Mouse (Mus musculus) lung, embryonic 16.5 days (tissue): ENCODE data around the gene Zfp367. TPM values are rescaled to one million over a fixed set of nuclear protein-coding genes. Genes with fewer than 3 reads are reported as not detected.
A peak's percentile ranks its signal among the peaks of the same experiment; 100 is the strongest.

ENCODE experiments used
- ATAC-seq: fragments of 200-750 bp; cut with Nextera tagmentation; 2 replicates; pipeline ENCODE4 v1.8.0; 2017; ENCODE audit warnings: low read depth, mild to moderate bottlenecking, moderate library complexity
- H3K27ac ChIP-seq: fragments of 300-500 bp; sonication (generic); 2 replicates; pipeline ENCODE4 v1.5.1; 2014; ENCODE audit warnings: mild to moderate bottlenecking, control low read depth, low read length
- H3K27me3 ChIP-seq: fragments of 300-500 bp; sonication (generic); 2 replicates; pipeline ENCODE4 v1.6.1; 2014; ENCODE audit warnings: low read depth, low read length, mixed read lengths; ENCODE audit not compliant: control insufficient read depth, insufficient read depth
- H3K36me3 ChIP-seq: fragments of 300-500 bp; sonication (generic); 2 replicates; pipeline ENCODE4 v1.6.1; 2014; ENCODE audit warnings: low read length; ENCODE audit not compliant: control insufficient read depth, insufficient read depth
- H3K4me1 ChIP-seq: fragments of 300-500 bp; sonication (generic); replicated peaks from 2 replicates; pipeline ENCODE4 v1.6.1; 2014; ENCODE audit warnings: low read length, mixed read lengths; ENCODE audit not compliant: control insufficient read depth, insufficient read depth
- H3K4me2 ChIP-seq: fragments of 300-500 bp; sonication (generic); 2 replicates; pipeline ENCODE4 v1.6.1; 2014; ENCODE audit warnings: low read depth, low read length, control low read depth
- H3K4me3 ChIP-seq: fragments of 300-500 bp; sonication (generic); 2 replicates; pipeline ENCODE4 v1.5.1; 2014; ENCODE audit warnings: mild to moderate bottlenecking, low read length, control low read depth
- H3K9ac ChIP-seq: fragments of 300-500 bp; sonication (generic); 2 replicates; pipeline ENCODE4 v1.6.1; 2014; ENCODE audit warnings: low read length, control low read depth
- H3K9me3 ChIP-seq: fragments of 300-500 bp; sonication (generic); 2 replicates; pipeline ENCODE4 v1.6.1; 2016; ENCODE audit warnings: low read length; ENCODE audit not compliant: control insufficient read depth
- WGBS: fragments of 180-500 bp; shearing (Covaris S2); extraction: QIAGEN DNeasy Blood & Tissue Kit; methylation state at CpG from one replicate; pipeline ENCODE4 v1.1.7; 2014; 5-methylcytosine and 5-hydroxymethylcytosine counted together
- polyA plus RNA-seq: library from polyadenylated mRNA; unstranded; fragments of >200 nt; fragmentation: Nextera tagmentation; extraction: Ambion mirVana; gene quantifications from 2 replicates; pipeline ENCODE4 v1.2.1, GENCODE M21; 2015

The Zfp367 gene
- polyA plus RNA-seq, 1 experiment from 2014 or later = 24.1 TPM

- H3K27ac ChIP-seq = peak overlapping the region; percentile 71
- peaks cover 3% of the 10 kb centered on the region; the same call in 1 of the 2 replicates for H3K36me3 ChIP-seq
- H3K9me3 ChIP-seq = peaks cover 6% of the 10 kb centered on the region; the same call in 1 of the 2 replicates
- H3K4me2 ChIP-seq = peak overlapping the region; percentile 98
- ATAC-seq = peak; percentile 60
- H3K27me3 ChIP-seq = no peaks in the 10 kb centered on the region; the same call in 1 of the 2 replicates
- peak overlapping the region; percentile 88 for H3K9ac ChIP-seq
- peak overlapping the region; percentile 73 for H3K4me3 ChIP-seq
- H3K4me1 ChIP-seq = peaks cover 12% of the 10 kb centered on the region
- WGBS = under 1% methylated on average over 65 of the region's 71 CpGs
These were observed 9.1 kb upstream of the Zfp367 start for GRCm38 (mm10) chr13:64161916-64162611.

- under 1% methylated on average over 29 of the region's 31 CpGs for WGBS
- Histone ChIP-seq H3K4me3 (peak within 1 kb of the TSS; percentile 73), H3K27ac (peak within 1 kb of the TSS; percentile 71), H3K4me2 (peak within 1 kb of the TSS; percentile 98), H3K9me3 (peaks cover 6% of the 10 kb centered on the region; the same call in 1 of the 2 replicates), H3K4me1 (peaks cover 12% of the 10 kb centered on the region), H3K36me3 (peaks cover 3% of the 10 kb centered on the region; the same call in 1 of the 2 replicates), H3K9ac (peak within 1 kb of the TSS; percentile 88), H3K27me3 (no peaks in the 10 kb centered on the region; the same call in 1 of the 2 replicates)
- ATAC-seq = peak; percentile 100
These were observed 8.5 kb upstream of the Zfp367 start, which contains the start of gene Habp4 for GRCm38 (mm10) chr13:64161548-64161915. Habp4 (plus strand) TSS chr13:64161824.

GRCm38 (mm10) chr13:64156966-64157365 lies 4.0 kb upstream of the Zfp367 start:
- Histone ChIP-seq H3K27me3 (no peaks in the 10 kb centered on the region; the same call in 1 of the 2 replicates), H3K9me3 (no peaks in the 10 kb centered on the region), H3K27ac (no peak overlapping the region), H3K9ac (no peak overlapping the region), H3K36me3 (no peaks in the 10 kb centered on the region), H3K4me2 (no peak overlapping the region), H3K4me1 (peaks cover 7% of the 10 kb centered on the region), H3K4me3 (no peak overlapping the region)
- ATAC-seq = no peak

- Histone ChIP-seq H3K4me2 (no peak overlapping the region), H3K4me1 (peaks cover 19% of the 10 kb centered on the region), H3K27ac (peak overlapping the region; percentile 84), H3K9ac (no peak overlapping the region), H3K4me3 (no peak overlapping the region), H3K27me3 (no peaks in the 10 kb centered on the region), H3K9me3 (no peaks in the 10 kb centered on the region), H3K36me3 (no peaks in the 10 kb centered on the region)
- 16% methylated on average over 1 of the region's 1 CpGs for WGBS
- ATAC-seq = no peak
These were observed 2.2 kb upstream of the Zfp367 start for GRCm38 (mm10) chr13:64155171-64155571.

- H3K4me2 ChIP-seq = peak overlapping the region; percentile 38
- peak overlapping the region; percentile 73 for H3K27ac ChIP-seq
- H3K9ac ChIP-seq = no peak overlapping the region
- 37% methylated on average over 2 of the region's 2 CpGs for WGBS
- H3K36me3 ChIP-seq = no peaks in the 10 kb centered on the region
- H3K4me1 ChIP-seq = peaks cover 22% of the 10 kb centered on the region
- no peaks in the 10 kb centered on the region for H3K27me3 ChIP-seq
- no peak overlapping the region for H3K4me3 ChIP-seq
- no peak for ATAC-seq
- no peaks in the 10 kb centered on the region for H3K9me3 ChIP-seq
These were observed 1.6 kb upstream of the Zfp367 start for GRCm38 (mm10) chr13:64154651-64155050.

- no peaks in the 10 kb centered on the region for H3K27me3 ChIP-seq
- no peaks in the 10 kb centered on the region for H3K36me3 ChIP-seq
- H3K9me3 ChIP-seq = no peaks in the 10 kb centered on the region
- H3K4me3 ChIP-seq = peak overlapping the region; percentile 97
- peaks cover 22% of the 10 kb centered on the region for H3K4me1 ChIP-seq
- peak overlapping the region; percentile 60 for H3K9ac ChIP-seq
- peak; percentile 27 for ATAC-seq
- H3K4me2 ChIP-seq = peak overlapping the region; percentile 75
- peak overlapping the region; percentile 34 for H3K27ac ChIP-seq
- 0% methylated on average over 18 of the region's 18 CpGs for WGBS
These were observed 807 bp upstream of the Zfp367 start for GRCm38 (mm10) chr13:64153751-64154267.

- H3K4me1 ChIP-seq = peaks cover 22% of the 10 kb centered on the region
- H3K36me3 ChIP-seq = no peaks in the 10 kb centered on the region
- peak; percentile 5 for ATAC-seq
- under 1% methylated on average over 53 of the region's 61 CpGs for WGBS
- H3K4me3 ChIP-seq = peak overlapping the region; percentile 97
- peak overlapping the region; percentile 94 for H3K27ac ChIP-seq
- no peaks in the 10 kb centered on the region for H3K9me3 ChIP-seq
- peak overlapping the region; percentile 75 for H3K4me2 ChIP-seq
- H3K27me3 ChIP-seq = no peaks in the 10 kb centered on the region
- peak overlapping the region; percentile 84 for H3K9ac ChIP-seq
These were observed 325 bp downstream of the Zfp367 start for GRCm38 (mm10) chr13:64152671-64153082.

GRCm38 (mm10) chr13:64152241-64152669 lies 747 bp downstream of the Zfp367 start:
- H3K27me3 ChIP-seq = no peaks in the 10 kb centered on the region
- H3K9ac ChIP-seq = peak overlapping the region; percentile 84
- no peaks in the 10 kb centered on the region for H3K36me3 ChIP-seq
- no peaks in the 10 kb centered on the region for H3K9me3 ChIP-seq
- peak overlapping the region; percentile 94 for H3K27ac ChIP-seq
- H3K4me1 ChIP-seq = peaks cover 22% of the 10 kb centered on the region
- WGBS = 0% methylated on average over 25 of the region's 42 CpGs
- peak overlapping the region; percentile 97 for H3K4me3 ChIP-seq
- ATAC-seq = peak; percentile 5
- peak overlapping the region; percentile 75 for H3K4me2 ChIP-seq

GRCm38 (mm10) chr13:64150121-64150520 lies 2.9 kb downstream of the Zfp367 start:
- no peaks in the 10 kb centered on the region for H3K27me3 ChIP-seq
- H3K4me1 ChIP-seq = peaks cover 17% of the 10 kb centered on the region
- H3K9me3 ChIP-seq = no peaks in the 10 kb centered on the region
- ATAC-seq = no peak
- 50% methylated on average over 5 of the region's 5 CpGs for WGBS
- 0 out of 2 replicates have a peak overlapping the region, but pooled peaks have one; percentile 9 for H3K4me2 ChIP-seq
- no peak overlapping the region for H3K4me3 ChIP-seq
- H3K9ac ChIP-seq = no peak overlapping the region
- H3K27ac ChIP-seq = no peak overlapping the region
- no peaks in the 10 kb centered on the region for H3K36me3 ChIP-seq
